Mouse (Mus musculus) adrenal gland, adult 18-20 months (tissue): ENCODE measurements around the gene Cux1. TPM values are rescaled to one million over a fixed set of nuclear protein-coding genes. Genes with fewer than 3 reads are reported as not detected.

ENCODE experiments used
- DNase-seq, 2 experiments: peaks; one replicate each; pipeline ENCODE4 v3.0.0; 2021 to 2022; ENCODE audit warnings: low spot score in 2 of 2
- total RNA-seq, 2 experiments: library from RNA; stranded (reverse); gene quantifications; 1 replicate in 1 of 2; 2 replicates in 1 of 2; pipeline ENCODE4 v1.2.3; 2021

The Cux1 gene
- total RNA-seq, 2 experiments from 2014 or later: 92.3 to 95.1 TPM

GRCm38 (mm10) chr5:136568026-136568765 lies 906 bp upstream of the Cux1 start:
- DNase-seq: peak; percentile 44 to 51

- peak; percentile 46 to 54 for DNase-seq
Observed at GRCm38 (mm10) chr5:136566812-136567175, 496 bp downstream of the Cux1 start.

- DNase-seq: peak; percentile 73
Observed at GRCm38 (mm10) chr5:136566001-136566811, 1.1 kb downstream of the Cux1 start.

GRCm38 (mm10) chr5:136565311-136565811 lies 1.9 kb downstream of the Cux1 start:
- DNase-seq: peak; percentile 44 to 48

GRCm38 (mm10) chr5:136564613-136565299 lies 2.5 kb downstream of the Cux1 start:
- DNase-seq: no peak

GRCm38 (mm10) chr5:136563996-136564395 lies 3.3 kb downstream of the Cux1 start:
- no peak for DNase-seq

- no peak for DNase-seq
Observed at GRCm38 (mm10) chr5:136563104-136563503, 4.2 kb downstream of the Cux1 start.

- no peak for DNase-seq
Observed at GRCm38 (mm10) chr5:136562212-136562611, 5.1 kb downstream of the Cux1 start.

- DNase-seq: no peak
Observed at GRCm38 (mm10) chr5:136561641-136562040, 5.6 kb downstream of the Cux1 start.

- no peak for DNase-seq
Observed at GRCm38 (mm10) chr5:136560656-136561055, 6.6 kb downstream of the Cux1 start.

GRCm38 (mm10) chr5:136557446-136557845 lies 9.8 kb downstream of the Cux1 start:
- no peak for DNase-seq

GRCm38 (mm10) chr5:136556328-136557262 lies 10.7 kb downstream of the Cux1 start:
- no peak for DNase-seq

GRCm38 (mm10) chr5:136555703-136556102 lies 11.6 kb downstream of the Cux1 start:
- DNase-seq: peak in 1 of 2 experiments; percentile 69

- no peak for DNase-seq
Observed at GRCm38 (mm10) chr5:136552832-136553231, 14.5 kb downstream of the Cux1 start.

- no peak for DNase-seq
Observed at GRCm38 (mm10) chr5:136552093-136552492, 15.2 kb downstream of the Cux1 start.

GRCm38 (mm10) chr5:136551571-136551970 lies 15.7 kb downstream of the Cux1 start:
- DNase-seq: no peak

- DNase-seq: no peak
Observed at GRCm38 (mm10) chr5:136550726-136551125, 16.6 kb downstream of the Cux1 start.

- no peak for DNase-seq
Observed at GRCm38 (mm10) chr5:136548776-136549175, 18.5 kb downstream of the Cux1 start.

- DNase-seq: no peak
Observed at GRCm38 (mm10) chr5:136545061-136545460, 22.2 kb downstream of the Cux1 start.

GRCm38 (mm10) chr5:136543171-136543570 lies 24.1 kb downstream of the Cux1 start:
- no peak for DNase-seq
